8 mouse cellular contexts compared by ENCODE assay signal in the genomic region with DNA sequence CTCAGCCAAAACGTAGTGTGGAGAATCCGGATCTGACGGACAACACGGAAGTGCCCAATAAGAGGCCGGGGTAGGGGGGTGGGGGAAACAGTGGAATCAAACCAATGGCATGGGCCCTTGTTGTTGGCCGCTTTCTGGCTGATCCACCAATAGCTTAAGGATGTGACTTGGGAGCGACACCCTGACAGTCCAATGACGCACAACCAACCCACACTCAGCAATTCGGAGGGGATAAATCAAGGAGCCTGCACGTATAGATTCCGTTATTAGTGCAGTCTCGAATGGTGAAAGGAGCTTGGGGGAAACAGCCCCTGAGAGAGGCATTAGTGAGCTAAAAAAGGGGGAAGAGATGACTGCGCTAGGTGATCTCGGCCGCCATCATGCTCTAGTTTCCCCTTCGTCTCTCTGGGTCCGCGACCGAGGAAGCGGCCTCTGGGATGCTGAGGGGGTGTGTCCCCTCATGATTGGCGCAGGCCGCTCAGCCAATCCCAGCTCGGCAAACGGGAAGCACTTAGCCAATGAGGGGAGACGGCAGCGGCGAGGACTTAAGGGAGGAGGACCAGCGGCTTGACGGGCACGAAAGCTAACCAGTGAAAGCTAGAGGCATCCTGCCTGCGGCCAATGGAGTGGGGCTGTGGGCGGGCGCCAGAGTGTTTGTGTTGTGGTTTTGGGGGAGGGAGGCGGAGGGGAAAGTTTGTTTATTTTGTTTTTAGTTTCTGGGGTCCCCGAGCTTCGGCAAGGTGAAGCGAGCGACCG. TPM values are rescaled to one million over a fixed set of nuclear protein-coding genes. Genes with fewer than 3 reads are reported as not detected.
A peak's percentile ranks its signal among the peaks of the same experiment; 100 is the strongest.
DNase-seq lines count a peak whose midpoint lies in the region; ATAC-seq and TF ChIP-seq lines count a peak whose summit lies in the region.

A gene (plus strand): TSS at position 706 of the 756 bp plus-strand sequence.

- TF ChIP-seq EP300 in liver, embryonic 14.5 days (IDR thresholded peaks at IDR 0.05; ENCODE audit: low read depth) = peak; percentile 45
- TF ChIP-seq EP300 in stomach, postnatal 0 days (optimal IDR thresholded peaks at IDR 0.05) = no peak

- H3K4me2 ChIP-seq in heart, embryonic 15.5 days = peak within 1 kb of the TSS; percentile 94
- peak within 1 kb of the TSS; percentile 88 for H3K4me2 ChIP-seq in liver, embryonic 14.5 days (ENCODE audit: low read depth)
- H3K4me2 ChIP-seq in neural tube, embryonic 11.5 days (ENCODE audit: low read depth) = peak within 1 kb of the TSS; percentile 91
- peak within 1 kb of the TSS; percentile 80 for H3K4me2 ChIP-seq in stomach, postnatal 0 days (replicated peaks; ENCODE audit: low read depth)

- peak within 1 kb of the TSS; percentile 95 for H3K4me3 ChIP-seq in forebrain, embryonic 10.5 days
- peak within 1 kb of the TSS; percentile 87 for H3K4me3 ChIP-seq in heart, embryonic 15.5 days
- H3K4me3 ChIP-seq in liver, embryonic 14.5 days (ENCODE audit: insufficient read depth in 1 of 2, low read depth in 2 of 2, low read length in 2 of 2) = peak within 1 kb of the TSS; percentile 71 to 89
- peak within 1 kb of the TSS; percentile 94 for H3K4me3 ChIP-seq in neural tube, embryonic 11.5 days (ENCODE audit: low read depth, low read length)
- peak within 1 kb of the TSS; percentile 97 for H3K4me3 ChIP-seq in stomach, postnatal 0 days (ENCODE audit: low read depth, low read length)

- peaks cover 5% of the 10 kb centered on the region; the same call in 1 of the 2 replicates for H3K27me3 ChIP-seq in forebrain, embryonic 10.5 days (ENCODE audit: poor library complexity, severe bottlenecking)
- H3K27me3 ChIP-seq in heart, embryonic 15.5 days = no peaks in the 10 kb centered on the region
- no peaks in the 10 kb centered on the region for H3K27me3 ChIP-seq in liver, embryonic 14.5 days (ENCODE audit: control insufficient read depth, insufficient read depth, low read length)
- no peaks in the 10 kb centered on the region for H3K27me3 ChIP-seq in neural tube, embryonic 11.5 days (ENCODE audit: control insufficient read depth, insufficient read depth, low read length)
- no peaks in the 10 kb centered on the region for H3K27me3 ChIP-seq in stomach, postnatal 0 days (ENCODE audit: control insufficient read depth, insufficient read depth, low read length)

- peak within 1 kb of the TSS; percentile 91 for H3K27ac ChIP-seq in forebrain, embryonic 10.5 days
- H3K27ac ChIP-seq in heart, embryonic 15.5 days = peak within 1 kb of the TSS; percentile 96
- H3K27ac ChIP-seq in liver, embryonic 14.5 days = peak within 1 kb of the TSS; percentile 86
- peak within 1 kb of the TSS; percentile 84 for H3K27ac ChIP-seq in neural tube, embryonic 11.5 days (ENCODE audit: low read depth, low read length)
- peak within 1 kb of the TSS; percentile 96 for H3K27ac ChIP-seq in stomach, postnatal 0 days (replicated peaks)

- ATAC-seq in heart, embryonic 15.5 days (replicated peaks; ENCODE audit: insufficient number of reproducible peaks, insufficient read depth, low FRiP score, low read depth) = peak; percentile 94
- ATAC-seq in liver, embryonic 14.5 days (ENCODE audit: insufficient read depth) = peak; percentile 96
- ATAC-seq in neural tube, embryonic 11.5 days (ENCODE audit: insufficient read depth, low FRiP score, low TSS enrichment) = peak; percentile 98
- peak; percentile 94 for ATAC-seq in stomach, postnatal 0 days (ENCODE audit: low FRiP score, low TSS enrichment)

- peak within 1 kb of the TSS; percentile 82 for H3K9ac ChIP-seq in heart, embryonic 15.5 days
- peak within 1 kb of the TSS; percentile 77 for H3K9ac ChIP-seq in liver, embryonic 14.5 days (replicated peaks)
- peak within 1 kb of the TSS; percentile 75 for H3K9ac ChIP-seq in neural tube, embryonic 11.5 days (ENCODE audit: low read length)
- peak within 1 kb of the TSS; percentile 96 for H3K9ac ChIP-seq in stomach, postnatal 0 days (ENCODE audit: low read length)

- DNase-seq in CD8-positive naive resting alpha-beta T cell, adult 2 months (ENCODE audit: low read depth in 2 of 2, low spot score in 2 of 2) = peak; percentile 98
- DNase-seq in c-Kit-positive CD71-negative TER-119-negative erythroid progenitor cells, embryonic 14.5 days (ENCODE audit: low read depth) = peak; percentile 97
- peak; percentile 99 for DNase-seq in forebrain, embryonic 10.5 days (ENCODE audit: extremely low spot score, low spot score)
- DNase-seq in kidney, postnatal 25 days = peak; percentile 99 to 100
- DNase-seq in liver, embryonic 14.5 days (ENCODE audit: low read depth in 3 of 3, low spot score in 3 of 3) = peak; percentile 99 to 100 (median 99)
- DNase-seq in neural tube, embryonic 11.5 days (ENCODE audit: low spot score) = peak; percentile 98
- peak; percentile 98 for DNase-seq in stomach, postnatal 0 days (ENCODE audit: low spot score)

- WGBS in forebrain, embryonic 10.5 days = under 1% methylated on average over 39 of the region's 39 CpGs
- under 1% methylated on average over 39 of the region's 39 CpGs for WGBS in heart, embryonic 15.5 days
- under 1% methylated on average over 38 of the region's 39 CpGs for WGBS in liver, embryonic 14.5 days (ENCODE audit: insufficient replicate concordance)
- under 1% methylated on average over 39 of the region's 39 CpGs for WGBS in neural tube, embryonic 11.5 days
- under 1% methylated on average over 38 of the region's 39 CpGs for WGBS in stomach, postnatal 0 days

- no peaks in the 10 kb centered on the region for H3K9me3 ChIP-seq in forebrain, embryonic 10.5 days
- no peaks in the 10 kb centered on the region for H3K9me3 ChIP-seq in heart, embryonic 15.5 days (replicated peaks)
- no peaks in the 10 kb centered on the region for H3K9me3 ChIP-seq in liver, embryonic 14.5 days (ENCODE audit: control insufficient read depth, low read length)
- no peaks in the 10 kb centered on the region for H3K9me3 ChIP-seq in neural tube, embryonic 11.5 days (ENCODE audit: control insufficient read depth, low read length)
- no peaks in the 10 kb centered on the region for H3K9me3 ChIP-seq in stomach, postnatal 0 days (ENCODE audit: control insufficient read depth, low read length)

- H3K4me1 ChIP-seq in forebrain, embryonic 10.5 days = peaks cover 30% of the 10 kb centered on the region
- peaks cover 41% of the 10 kb centered on the region for H3K4me1 ChIP-seq in heart, embryonic 15.5 days (replicated peaks)
- peaks cover 11 to 15% of the 10 kb centered on the region in 2 experiments for H3K4me1 ChIP-seq in liver, embryonic 14.5 days (replicated peaks; ENCODE audit: control insufficient read depth in 2 of 2, insufficient read depth in 2 of 2, low read length in 1 of 2)
- peaks cover 6% of the 10 kb centered on the region for H3K4me1 ChIP-seq in neural tube, embryonic 11.5 days (ENCODE audit: control insufficient read depth, insufficient read depth, low read length)
- peaks cover 7% of the 10 kb centered on the region; the same call in 1 of the 2 replicates for H3K4me1 ChIP-seq in stomach, postnatal 0 days (replicated peaks; ENCODE audit: control insufficient read depth, insufficient read depth)

- H3K36me3 ChIP-seq in forebrain, embryonic 10.5 days (replicated peaks) = no peaks in the 10 kb centered on the region
- H3K36me3 ChIP-seq in heart, embryonic 15.5 days = no peaks in the 10 kb centered on the region
- H3K36me3 ChIP-seq in liver, embryonic 14.5 days (replicated peaks; ENCODE audit: control insufficient read depth, insufficient read depth, low read depth) = no peaks in the 10 kb centered on the region
- H3K36me3 ChIP-seq in neural tube, embryonic 11.5 days (ENCODE audit: control insufficient read depth, insufficient read depth, low read length) = no peaks in the 10 kb centered on the region
- no peaks in the 10 kb centered on the region for H3K36me3 ChIP-seq in stomach, postnatal 0 days (ENCODE audit: control insufficient read depth, insufficient read depth, low read length)

- no peak for TF ChIP-seq CTCF in liver, embryonic 14.5 days (IDR thresholded peaks at IDR 0.05; ENCODE audit: low read depth)
- TF ChIP-seq CTCF in stomach, postnatal 0 days (IDR thresholded peaks at IDR 0.05; ENCODE audit: low read depth) = no peak

RNA-seq across cellular contexts. Expression of the gene that starts here (rescaled TPM):
- polyA plus RNA-seq in forebrain, embryonic 10.5 days (2016; fragmentation: Nextera tagmentation; extraction: Ambion mirVana) = 40.5 and 43.4 TPM in 2 replicates
- 22.7 and 24.7 TPM in 2 replicates for polyA plus RNA-seq in heart, embryonic 15.5 days (2015; fragmentation: Nextera tagmentation; extraction: Ambion mirVana)
- polyA plus RNA-seq in liver, embryonic 14.5 days (2012; rRNA removed) = 6.3 and 8.8 TPM in 2 replicates
- 8.1 and 8.9 TPM in 2 replicates for polyA plus RNA-seq in liver, embryonic 14.5 days (2014; fragmentation: Nextera tagmentation; extraction: Ambion mirVana)
- 12.4 and 16.1 TPM in 2 replicates for polyA plus RNA-seq in neural tube, embryonic 11.5 days (2014; fragmentation: Nextera tagmentation; extraction: Ambion mirVana)
- 8.5 and 9.4 TPM in 2 replicates for polyA plus RNA-seq in stomach, postnatal 0 days (2015; fragmentation: Nextera tagmentation; extraction: Ambion mirVana)

Comparison
In these comparisons a context has a peak if more than half of its experiments do, and no peak if none do; other contexts are left out.
1. Peak in every context shown above with its lines: DNase-seq, ATAC-seq, H3K4me3 ChIP-seq and H3K27ac ChIP-seq.